Mouse (Mus musculus): ENCODE measurements around the gene Klhl36.

- TF ChIP-seq CTCF (IDR thresholded peaks at IDR 0.05) (no peak), EP300 (IDR thresholded peaks at IDR 0.05) (no peak)
Measured at GRCm38 (mm10) chr8:119888012-119888411, 25.9 kb downstream of the Klhl36 start.

Measured in lung, postnatal 0 days (tissue).